Mouse (Mus musculus): ENCODE results near the gene Gm49368. TPM values are rescaled to one million over a fixed set of nuclear protein-coding genes. Genes with fewer than 3 reads are reported as not detected.

Gm49368 gene
- polyA plus RNA-seq, 1 experiment = 0.03 TPM

DNA sequence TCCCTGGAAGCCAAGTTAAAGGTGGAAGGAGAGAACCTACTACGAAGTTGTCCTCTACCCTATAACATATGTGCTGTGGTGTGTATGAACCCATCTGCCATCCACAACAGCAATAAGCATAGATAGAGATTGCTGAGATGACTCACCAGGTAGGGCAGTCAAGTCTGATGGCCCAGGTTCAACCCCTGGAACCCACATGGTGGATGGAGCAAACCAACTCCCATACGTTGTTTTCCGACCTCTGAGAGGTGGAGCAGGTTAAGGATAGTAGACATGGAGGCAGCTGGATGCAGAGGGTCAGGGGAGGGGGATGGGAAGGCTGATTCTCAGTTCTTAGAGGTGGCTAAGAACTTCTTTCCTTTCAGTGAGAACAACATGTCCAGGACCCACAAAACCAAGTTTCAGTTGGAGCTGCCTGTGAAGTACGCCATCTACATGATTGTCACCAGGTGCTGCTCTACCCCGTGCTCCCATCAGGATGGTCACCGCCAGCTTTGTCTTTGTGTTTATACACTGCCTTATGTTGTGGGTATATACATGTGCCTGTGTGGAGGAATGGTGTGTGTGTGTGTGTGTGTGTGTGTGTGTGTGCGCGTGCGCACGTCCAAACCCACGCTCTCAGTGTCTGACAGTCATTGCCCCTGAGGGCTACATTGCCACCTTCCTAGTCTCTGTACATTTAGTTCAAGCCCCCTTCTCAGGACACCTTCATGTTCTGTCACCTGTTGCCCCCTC lies 52.1 kb downstream of the Gm49368 start:
- WGBS = 83% methylated on average over 11 of the region's 11 CpGs
- H3K27me3 ChIP-seq (ENCODE audit: control insufficient read depth, insufficient read depth, low read length) = no peaks in the 10 kb centered on the region
- no peak for DNase-seq

DNA sequence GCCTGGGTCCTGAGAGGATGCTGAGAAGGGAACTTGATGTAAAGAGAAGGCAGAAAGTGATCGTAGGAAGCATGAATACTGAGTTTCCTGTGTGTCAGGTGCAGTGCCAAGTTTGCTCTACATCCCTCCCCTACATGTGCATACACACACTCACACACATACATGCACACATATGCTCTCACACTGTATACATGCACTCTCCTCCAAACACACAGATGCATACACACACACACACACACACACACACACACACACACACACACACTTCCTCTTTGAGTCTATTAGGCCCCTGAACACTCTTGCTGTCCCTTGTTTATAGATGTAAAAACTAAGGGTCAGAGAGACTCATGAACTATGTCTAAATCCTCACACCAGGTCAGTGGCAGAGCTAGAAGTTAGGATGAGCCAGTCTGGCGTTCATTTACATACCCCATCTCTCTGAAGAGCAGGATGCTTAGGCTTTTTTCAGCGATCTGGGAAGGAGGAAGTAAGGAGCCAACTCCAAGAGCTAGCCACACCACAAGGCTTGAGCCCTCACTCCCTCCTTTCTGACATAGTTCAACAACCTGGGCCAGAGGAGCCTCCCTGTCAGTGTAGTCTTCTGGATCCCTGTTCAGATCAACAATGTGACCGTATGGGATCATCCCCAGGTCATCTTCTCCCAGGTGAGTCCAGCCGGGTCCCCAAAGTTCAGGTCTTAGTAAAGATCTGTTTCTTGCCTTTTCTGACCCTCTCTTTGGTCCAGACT lies 52.9 kb downstream of the Gm49368 start:
- H3K4me1 ChIP-seq (replicated peaks; ENCODE audit: control insufficient read depth, insufficient read depth, low read length) = peaks cover 5% of the 10 kb centered on the region; the same call in 1 of the 2 replicates
- DNase-seq = no peak
- no peak overlapping the region for H3K4me3 ChIP-seq (ENCODE audit: control insufficient read depth, insufficient read depth, low read length)
- TF ChIP-seq CTCF (IDR thresholded peaks at IDR 0.05; ENCODE audit: borderline replicate concordance, control insufficient read depth, extremely low read depth, insufficient read depth, low read length, poor library complexity) = no peak
- no peak for TF ChIP-seq POLR2A (IDR thresholded peaks at IDR 0.05; ENCODE audit: control insufficient read depth, extremely low read depth, insufficient read depth, low read length, poor library complexity)
- no peak overlapping the region for H3K27ac ChIP-seq (ENCODE audit: control insufficient read depth, insufficient read depth, low read length)
- no peaks in the 10 kb centered on the region for H3K36me3 ChIP-seq (ENCODE audit: control insufficient read depth, insufficient read depth, low read length)
- no peaks in the 10 kb centered on the region for H3K27me3 ChIP-seq (ENCODE audit: control insufficient read depth, insufficient read depth, low read length)
- WGBS = 55% methylated on average over 5 of the region's 5 CpGs

More for the DNA sequence above, 52.1 kb downstream of the Gm49368 start:
- peaks cover 5% of the 10 kb centered on the region; the same call in 1 of the 2 replicates for H3K4me1 ChIP-seq (replicated peaks; ENCODE audit: control insufficient read depth, insufficient read depth, low read length)
- H3K27ac ChIP-seq (ENCODE audit: control insufficient read depth, insufficient read depth, low read length) = no peak overlapping the region
- H3K36me3 ChIP-seq (ENCODE audit: control insufficient read depth, insufficient read depth, low read length) = no peaks in the 10 kb centered on the region
- no peak for TF ChIP-seq POLR2A (IDR thresholded peaks at IDR 0.05; ENCODE audit: control insufficient read depth, extremely low read depth, insufficient read depth, low read length, poor library complexity)
- TF ChIP-seq CTCF (IDR thresholded peaks at IDR 0.05; ENCODE audit: borderline replicate concordance, control insufficient read depth, extremely low read depth, insufficient read depth, low read length, poor library complexity) = no peak
- H3K4me3 ChIP-seq (ENCODE audit: control insufficient read depth, insufficient read depth, low read length) = no peak overlapping the region

DNA sequence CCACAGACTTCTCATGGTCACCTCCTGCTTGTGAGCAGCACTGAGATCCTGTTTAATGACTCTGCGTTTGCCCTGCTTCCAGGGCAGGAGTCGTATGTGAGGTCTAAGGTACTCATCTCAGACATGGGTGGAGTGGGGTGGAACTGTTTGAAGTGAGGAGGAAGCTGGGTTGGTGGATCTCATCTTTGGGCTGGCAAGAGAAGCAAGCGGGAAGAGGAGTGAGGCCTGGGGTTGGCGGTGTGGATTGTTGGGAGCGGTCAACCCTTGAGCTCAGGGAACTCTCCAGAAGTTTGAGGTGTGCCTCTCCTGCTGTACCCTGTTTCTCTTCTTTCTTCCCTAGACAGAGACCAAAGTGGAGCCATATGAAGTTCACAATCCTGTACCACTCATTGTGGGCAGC lies 53.9 kb downstream of the Gm49368 start:
- Histone ChIP-seq H3K27me3 (ENCODE audit: control insufficient read depth, insufficient read depth, low read length) (no peaks in the 10 kb centered on the region), H3K36me3 (ENCODE audit: control insufficient read depth, insufficient read depth, low read length) (no peaks in the 10 kb centered on the region), H3K4me3 (ENCODE audit: control insufficient read depth, insufficient read depth, low read length) (no peak overlapping the region), H3K4me1 (replicated peaks; ENCODE audit: control insufficient read depth, insufficient read depth, low read length) (peaks cover 5% of the 10 kb centered on the region; the same call in 1 of the 2 replicates), H3K27ac (ENCODE audit: control insufficient read depth, insufficient read depth, low read length) (no peak overlapping the region)
- TF ChIP-seq POLR2A (IDR thresholded peaks at IDR 0.05; ENCODE audit: control insufficient read depth, extremely low read depth, insufficient read depth, low read length, poor library complexity) (no peak), CTCF (IDR thresholded peaks at IDR 0.05; ENCODE audit: borderline replicate concordance, control insufficient read depth, extremely low read depth, insufficient read depth, low read length, poor library complexity) (no peak)
- WGBS = 97% methylated on average over 5 of the region's 5 CpGs
- DNase-seq = no peak

DNA sequence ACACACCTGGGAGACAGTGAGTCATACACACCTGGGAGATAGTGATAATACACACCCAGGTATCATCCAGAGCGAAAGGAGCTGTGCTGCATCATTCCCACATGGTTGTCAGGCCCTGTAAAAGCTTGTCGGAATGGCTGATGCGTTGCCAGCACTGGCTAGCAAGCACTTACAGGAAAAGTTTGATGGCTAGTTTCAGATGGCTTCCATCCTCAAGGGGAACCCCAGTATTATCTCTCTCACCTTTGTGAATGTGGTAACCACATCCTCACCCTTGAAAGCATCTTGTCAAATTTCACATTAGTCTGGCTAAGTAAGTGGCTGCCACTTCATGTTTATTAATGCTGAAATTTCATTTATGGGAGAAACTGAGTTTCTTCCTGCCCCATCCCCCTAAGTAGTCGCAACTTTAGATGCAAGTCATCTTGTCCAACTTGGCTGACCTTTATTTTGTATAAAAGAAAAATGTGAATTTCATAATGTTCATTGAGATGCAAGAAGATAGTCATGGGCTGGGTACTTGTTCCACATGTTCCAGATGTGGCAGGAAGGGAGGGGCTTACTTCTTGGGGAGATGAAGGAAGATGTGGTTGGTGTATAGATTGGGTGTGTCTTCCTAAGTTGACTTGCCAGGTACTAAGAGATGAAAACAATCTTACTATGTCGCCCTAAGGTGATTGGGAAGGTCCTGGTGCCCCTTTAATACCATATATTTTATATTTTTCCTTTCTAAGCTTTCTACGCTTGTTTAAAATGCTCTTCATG lies 57.4 kb downstream of the Gm49368 start:
- Histone ChIP-seq H3K4me1 (replicated peaks; ENCODE audit: control insufficient read depth, insufficient read depth, low read length) (peaks cover 1% of the 10 kb centered on the region; the same call in 1 of the 2 replicates), H3K4me3 (ENCODE audit: control insufficient read depth, insufficient read depth, low read length) (no peak overlapping the region), H3K27ac (ENCODE audit: control insufficient read depth, insufficient read depth, low read length) (no peak overlapping the region), H3K36me3 (ENCODE audit: control insufficient read depth, insufficient read depth, low read length) (no peaks in the 10 kb centered on the region), H3K27me3 (ENCODE audit: control insufficient read depth, insufficient read depth, low read length) (no peaks in the 10 kb centered on the region)
- DNase-seq = no peak
- no peak for TF ChIP-seq POLR2A (IDR thresholded peaks at IDR 0.05; ENCODE audit: control insufficient read depth, extremely low read depth, insufficient read depth, low read length, poor library complexity)
- no peak for TF ChIP-seq CTCF (IDR thresholded peaks at IDR 0.05; ENCODE audit: borderline replicate concordance, control insufficient read depth, extremely low read depth, insufficient read depth, low read length, poor library complexity)
- WGBS = 87% methylated on average over 6 of the region's 6 CpGs

DNA sequence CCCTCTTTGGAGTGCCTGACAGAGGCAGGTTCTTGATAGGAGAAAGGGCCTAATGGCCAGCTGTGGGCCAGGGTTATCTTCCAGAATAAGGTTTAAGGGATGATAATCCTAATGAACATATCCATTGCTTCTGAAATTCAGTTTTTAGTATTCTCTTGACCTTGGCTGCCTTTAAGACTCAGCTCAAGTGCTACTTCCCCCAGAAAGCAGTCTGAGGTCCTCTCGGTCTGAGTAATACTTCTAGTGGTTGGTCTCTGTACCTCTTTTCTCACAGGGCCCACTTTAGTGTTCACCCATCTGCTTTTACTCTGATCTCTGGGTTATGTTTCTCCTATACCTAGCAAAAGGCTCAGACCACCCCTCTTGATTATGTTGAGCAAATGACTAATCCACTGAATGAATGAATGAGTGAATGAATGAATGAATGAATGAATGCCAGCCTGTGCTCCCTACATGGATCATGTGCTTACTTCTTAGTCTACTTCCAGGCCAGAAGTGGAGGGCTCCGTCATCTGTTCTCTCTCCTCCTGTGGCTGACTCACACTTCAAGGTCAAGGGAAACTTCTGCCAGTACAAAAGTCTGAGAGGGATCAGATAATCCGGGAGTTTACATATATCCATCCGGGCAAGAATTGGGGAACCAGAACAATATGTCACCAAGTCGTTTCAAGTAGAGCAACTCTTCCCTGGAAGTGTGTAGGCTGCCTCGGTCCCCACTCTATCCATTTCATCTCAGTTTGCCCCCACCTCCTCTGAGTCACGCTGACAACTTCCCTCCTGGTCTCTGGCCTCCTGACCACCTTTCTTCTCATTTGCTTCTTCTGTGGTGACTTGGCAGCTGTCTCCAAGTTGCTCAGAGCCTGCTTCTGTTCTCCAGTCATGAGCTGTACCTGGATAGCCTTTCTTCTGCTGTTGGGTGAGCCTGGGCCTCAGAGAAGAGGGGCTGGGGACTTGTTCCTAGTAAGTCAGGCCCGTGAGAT lies 66.5 kb downstream of the Gm49368 start, which contains the start of gene Itgax:
Gene Itgax (plus strand): TSS at position 807 of the 980 bp plus-strand sequence.
- TF ChIP-seq POLR2A (IDR thresholded peaks at IDR 0.05; ENCODE audit: control insufficient read depth, extremely low read depth, insufficient read depth, low read length, poor library complexity) = no peak
- no peak for TF ChIP-seq CTCF (IDR thresholded peaks at IDR 0.05; ENCODE audit: borderline replicate concordance, control insufficient read depth, extremely low read depth, insufficient read depth, low read length, poor library complexity)
- Histone ChIP-seq H3K4me1 (replicated peaks; ENCODE audit: control insufficient read depth, insufficient read depth, low read length) (peaks cover 14% of the 10 kb centered on the region), H3K4me3 (ENCODE audit: control insufficient read depth, insufficient read depth, low read length) (no peak within 1 kb of the TSS), H3K36me3 (ENCODE audit: control insufficient read depth, insufficient read depth, low read length) (no peaks in the 10 kb centered on the region), H3K27ac (ENCODE audit: control insufficient read depth, insufficient read depth, low read length) (no peak within 1 kb of the TSS), H3K27me3 (ENCODE audit: control insufficient read depth, insufficient read depth, low read length) (no peaks in the 10 kb centered on the region)
- WGBS = 61% methylated on average over 8 of the region's 8 CpGs
- no peak for DNase-seq

All from thymus, adult 2 months (tissue).